In the genomic region with DNA sequence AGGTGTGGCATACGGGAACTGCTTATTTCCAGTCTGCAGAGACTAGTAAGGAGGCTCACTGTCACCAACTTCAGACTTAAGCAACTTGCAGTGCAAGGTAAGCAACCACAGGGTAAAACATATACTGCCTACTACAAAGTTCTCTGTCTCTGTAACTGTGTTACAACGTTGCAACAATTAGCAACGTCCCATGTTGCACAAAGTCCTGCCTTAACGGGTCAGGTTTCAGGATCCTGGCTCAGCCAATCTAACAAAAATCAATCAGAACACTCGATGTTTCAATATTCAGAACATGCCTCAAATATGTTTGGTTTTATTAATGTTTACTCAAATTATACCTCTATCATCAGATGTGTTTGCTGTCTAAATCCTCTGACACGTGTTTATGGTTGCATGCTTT, we compare ENCODE assay signal across 18 mouse cellular contexts. TPM values are rescaled to one million over a fixed set of nuclear protein-coding genes. Genes with fewer than 3 reads are reported as not detected.
"Had no signal": no experiment of that assay in that cellular context is flagged by ENCODE, and none has a peak within 500 bp of the region (broad histone marks: within the 10 kb centered on the region; RNA-seq: fewer than 3 reads in every experiment).

No protein-coding gene starts in this region.

- H3K4me2 ChIP-seq: neural tube, embryonic 13.5 days; neural tube, embryonic 15.5 days; stomach, embryonic 15.5 days had no signal

- H3K27me3 ChIP-seq: neural tube, embryonic 13.5 days; neural tube, embryonic 15.5 days; stomach, embryonic 15.5 days had no signal

- H3K9ac ChIP-seq: neural tube, embryonic 13.5 days; neural tube, embryonic 15.5 days; stomach, embryonic 15.5 days had no signal

- DNase-seq: retina, postnatal 1 day; right cerebral cortex, adult 18-20 months; right cerebral cortex, postnatal 14 days; right cerebral cortex, postnatal 25 days; right cerebral cortex, postnatal 4 days; spleen, adult 18-20 months; thymus, adult 18-20 months; thymus, adult 2 months; thymus, postnatal 14 days; thymus, postnatal 25 days; thymus, postnatal 36 days; thymus, postnatal 4 days had no signal

- H3K9me3 ChIP-seq: neural tube, embryonic 13.5 days; neural tube, embryonic 15.5 days; stomach, embryonic 15.5 days had no signal

- H3K4me3 ChIP-seq: neural tube, embryonic 13.5 days; neural tube, embryonic 15.5 days; stomach, embryonic 15.5 days had no signal

- H3K27ac ChIP-seq: neural tube, embryonic 13.5 days; neural tube, embryonic 15.5 days; stomach, embryonic 15.5 days; stomach, postnatal 0 days had no signal

RNA-seq across cellular contexts. Expression of gene D930020B18Rik, which starts 19.0 kb away (rescaled TPM):
- total RNA-seq: neutrophil, adult 5-6 weeks had no signal
- polyA plus RNA-seq: spleen, adult 2 months had no signal
